Mouse (Mus musculus) left cerebral cortex, adult 11 months (tissue): ENCODE results near the gene Ackr4.
A peak's percentile ranks its signal among the peaks of the same experiment; 100 is the strongest.

Source experiments
- DNase-seq: peaks from one replicate; pipeline ENCODE4 v3.0.0; 2022; ENCODE audit warnings: low spot score

Ackr4 gene

GRCm38 (mm10) chr9:104126833-104127232 lies at the start of gene Ackr4:
Gene Ackr4, minus strand, starts transcription at chr9:104126933.
- DNase-seq, result no peak

GRCm38 (mm10) chr9:104172342-104172741 lies 45.6 kb upstream of the Ackr4 start:
- DNase-seq, result no peak

GRCm38 (mm10) chr9:104171651-104172050 lies 44.9 kb upstream of the Ackr4 start:
- DNase-seq, result no peak

- no peak for DNase-seq
These were observed 43.3 kb upstream of the Ackr4 start for GRCm38 (mm10) chr9:104169986-104170385.

GRCm38 (mm10) chr9:104165926-104166325 lies 39.2 kb upstream of the Ackr4 start:
- DNase-seq, result no peak

GRCm38 (mm10) chr9:104164194-104164593 lies 37.5 kb upstream of the Ackr4 start:
- no peak for DNase-seq

GRCm38 (mm10) chr9:104161117-104161516 lies 34.4 kb upstream of the Ackr4 start:
- no peak for DNase-seq

- no peak for DNase-seq
These were observed 30.6 kb upstream of the Ackr4 start for GRCm38 (mm10) chr9:104157291-104157690.

GRCm38 (mm10) chr9:104156506-104156905 lies 29.8 kb upstream of the Ackr4 start:
- no peak for DNase-seq

GRCm38 (mm10) chr9:104155100-104155715 lies 28.5 kb upstream of the Ackr4 start:
- DNase-seq, result no peak

- DNase-seq, result no peak
These were observed 25.4 kb upstream of the Ackr4 start for GRCm38 (mm10) chr9:104152121-104152520.

GRCm38 (mm10) chr9:104148969-104149368 lies 22.2 kb upstream of the Ackr4 start:
- no peak for DNase-seq

GRCm38 (mm10) chr9:104146683-104147082 lies 19.9 kb upstream of the Ackr4 start:
- DNase-seq, result no peak

GRCm38 (mm10) chr9:104144314-104144996 lies 17.7 kb upstream of the Ackr4 start:
- DNase-seq, result no peak

GRCm38 (mm10) chr9:104142805-104143204 lies 16.1 kb upstream of the Ackr4 start:
- no peak for DNase-seq

GRCm38 (mm10) chr9:104140351-104140750 lies 13.6 kb upstream of the Ackr4 start:
- no peak for DNase-seq

- no peak for DNase-seq
These were observed 3.5 kb upstream of the Ackr4 start for GRCm38 (mm10) chr9:104130141-104130755.

- peak; percentile 8 for DNase-seq
These were observed 1.4 kb upstream of the Ackr4 start for GRCm38 (mm10) chr9:104128110-104128509.

GRCm38 (mm10) chr9:104123622-104124021 lies 3.1 kb downstream of the Ackr4 start:
- no peak for DNase-seq

GRCm38 (mm10) chr9:104123101-104123500 lies 3.6 kb downstream of the Ackr4 start:
- DNase-seq, result no peak

- no peak for DNase-seq
These were observed 17.6 kb downstream of the Ackr4 start for GRCm38 (mm10) chr9:104109151-104109550.

- no peak for DNase-seq
These were observed 18.1 kb downstream of the Ackr4 start for GRCm38 (mm10) chr9:104108571-104109143.

GRCm38 (mm10) chr9:104107482-104107881 lies 19.3 kb downstream of the Ackr4 start:
- no peak for DNase-seq
